Mouse (Mus musculus) kidney, adult 18-20 months (tissue): ENCODE measurements around the gene Os9.
"Not testable (repeated sequence)": the region's sequence is repeated elsewhere in the genome, so short reads cannot be mapped to it uniquely, and the experiment has no call there.

Experiments
- DNase-seq: peaks from one replicate; pipeline ENCODE4 v3.0.0; 2021

Gene Os9

GRCm38 (mm10) chr10:127121066-127121477 lies at the start of gene Os9:
Gene Os9 (minus strand): TSS chr10:127121131.
- DNase-seq: peak; percentile 95

- DNase-seq: no peak
These were observed 49.1 kb upstream of the Os9 start for GRCm38 (mm10) chr10:127170002-127170401.

GRCm38 (mm10) chr10:127167614-127168192 lies 46.8 kb upstream of the Os9 start:
- DNase-seq: no peak

- DNase-seq: no peak
These were observed 46.1 kb upstream of the Os9 start for GRCm38 (mm10) chr10:127166771-127167613.

- no peak for DNase-seq
These were observed 45.4 kb upstream of the Os9 start for GRCm38 (mm10) chr10:127166404-127166715.

- peak; percentile 55 for DNase-seq
These were observed 44.9 kb upstream of the Os9 start for GRCm38 (mm10) chr10:127165654-127166403.

GRCm38 (mm10) chr10:127165354-127165653 lies 44.4 kb upstream of the Os9 start:
- DNase-seq: no peak

GRCm38 (mm10) chr10:127164631-127165353 lies 43.9 kb upstream of the Os9 start, which contains the start of gene B4galnt1:
Gene B4galnt1 (plus strand): TSS chr10:127165225.
- peak; percentile 76 for DNase-seq

- DNase-seq: no peak
These were observed 43.3 kb upstream of the Os9 start for GRCm38 (mm10) chr10:127164190-127164589.

- not testable (repeated sequence) for DNase-seq
These were observed 41.9 kb upstream of the Os9 start for GRCm38 (mm10) chr10:127162771-127163261.

- DNase-seq: no peak
These were observed 39.8 kb upstream of the Os9 start for GRCm38 (mm10) chr10:127160728-127161127.

GRCm38 (mm10) chr10:127160081-127160480 lies 39.1 kb upstream of the Os9 start:
- DNase-seq: no peak

- no peak for DNase-seq
These were observed 37.5 kb upstream of the Os9 start for GRCm38 (mm10) chr10:127158471-127158870.

- DNase-seq: no peak
These were observed 35.6 kb upstream of the Os9 start for GRCm38 (mm10) chr10:127156511-127156910.

GRCm38 (mm10) chr10:127156089-127156488 lies 35.2 kb upstream of the Os9 start:
- no peak for DNase-seq

GRCm38 (mm10) chr10:127154652-127155051 lies 33.7 kb upstream of the Os9 start:
- DNase-seq: no peak

GRCm38 (mm10) chr10:127154241-127154640 lies 33.3 kb upstream of the Os9 start:
- no peak for DNase-seq

- no peak for DNase-seq
These were observed 32.4 kb upstream of the Os9 start for GRCm38 (mm10) chr10:127153323-127153722.

GRCm38 (mm10) chr10:127152556-127152955 lies 31.6 kb upstream of the Os9 start:
- not testable (repeated sequence) for DNase-seq

- not testable (repeated sequence) for DNase-seq
These were observed 30.3 kb upstream of the Os9 start for GRCm38 (mm10) chr10:127151233-127151632.

- DNase-seq: peak; percentile 65
These were observed 29.5 kb upstream of the Os9 start for GRCm38 (mm10) chr10:127150471-127150872.

GRCm38 (mm10) chr10:127147135-127147534 lies 26.2 kb upstream of the Os9 start:
- DNase-seq: peak; percentile 31

GRCm38 (mm10) chr10:127145303-127145702 lies 24.4 kb upstream of the Os9 start:
- no peak for DNase-seq
